Mouse (Mus musculus) hindbrain, embryonic 14.5 days (tissue): ENCODE measurements around the gene Arhgap15. TPM values are rescaled to one million over a fixed set of nuclear protein-coding genes. Genes with fewer than 3 reads are reported as not detected.

Experiments
- ATAC-seq: fragments of 200-750 bp; cut with Nextera tagmentation; 2 replicates; pipeline ENCODE4 v1.8.0; 2017; ENCODE audit warnings: moderate number of reproducible peaks, mild to moderate bottlenecking, moderate TSS enrichment, moderate library complexity; ENCODE audit not compliant: low FRiP score
- DNase-seq: peaks from one replicate; pipeline ENCODE4 v3.0.0-alpha.2; 2015; ENCODE audit warnings: low spot score
- H3K27ac ChIP-seq: fragments of 300-500 bp; sonication (generic); 2 replicates; pipeline ENCODE4 v1.5.1; 2014; ENCODE audit warnings: mild to moderate bottlenecking, moderate library complexity
- H3K27me3 ChIP-seq: fragments of 300-500 bp; sonication (generic); 2 replicates; pipeline ENCODE4 v1.6.1; 2014; ENCODE audit warnings: mild to moderate bottlenecking, low read length, mixed read lengths; ENCODE audit not compliant: control insufficient read depth, insufficient read depth
- H3K36me3 ChIP-seq: fragments of 300-500 bp; sonication (generic); replicated peaks from 2 replicates; pipeline ENCODE4 v1.6.1; 2014; ENCODE audit not compliant: control insufficient read depth, insufficient read depth
- H3K4me1 ChIP-seq: fragments of 300-500 bp; sonication (generic); replicated peaks from 2 replicates; pipeline ENCODE4 v1.6.1; 2014; ENCODE audit warnings: antibody characterized with exemption, low read length, mixed read lengths; ENCODE audit not compliant: control insufficient read depth, insufficient read depth
- H3K4me2 ChIP-seq: fragments of 300-500 bp; sonication (generic); replicated peaks from 2 replicates; pipeline ENCODE4 v1.6.1; 2014; ENCODE audit warnings: mild to moderate bottlenecking, moderate library complexity
- H3K4me3 ChIP-seq: fragments of 300-500 bp; sonication (generic); replicated peaks from 2 replicates; pipeline ENCODE4 v1.5.1; 2014; ENCODE audit warnings: mild to moderate bottlenecking, low read length
- H3K9ac ChIP-seq: fragments of 300-500 bp; sonication (generic); 2 replicates; pipeline ENCODE4 v1.6.1; 2014
- H3K9me3 ChIP-seq: fragments of 300-500 bp; sonication (generic); 2 replicates; pipeline ENCODE4 v1.6.1; 2016; ENCODE audit warnings: low read length; ENCODE audit not compliant: control insufficient read depth
- WGBS: fragments of 180-500 bp; shearing (Covaris S2); extraction: QIAGEN DNeasy Blood & Tissue Kit; methylation state at CpG from one replicate; pipeline ENCODE4 v1.1.7; 2014; 5-methylcytosine and 5-hydroxymethylcytosine counted together
- polyA plus RNA-seq: library from polyadenylated mRNA; unstranded; fragments of >200 nt; fragmentation: Nextera tagmentation; extraction: Ambion mirVana; gene quantifications from 2 replicates; pipeline ENCODE4 v1.2.1, GENCODE M21; 2014

Arhgap15 gene
- polyA plus RNA-seq, 1 experiment from 2014 or later: 3.1 TPM

GRCm38 (mm10) chr2:43737546-43737945, 11.1 kb upstream of the Arhgap15 start:
- Histone ChIP-seq H3K27me3 (no peaks in the 10 kb centered on the region), H3K36me3 (no peaks in the 10 kb centered on the region), H3K9ac (no peak overlapping the region), H3K4me2 (no peak overlapping the region), H3K27ac (no peak overlapping the region), H3K4me1 (no peaks in the 10 kb centered on the region), H3K4me3 (no peak overlapping the region), H3K9me3 (no peaks in the 10 kb centered on the region)
- DNase-seq: no peak
- 95% methylated on average over 7 of the region's 7 CpGs for WGBS
- ATAC-seq: no peak

- Histone ChIP-seq H3K36me3 (no peaks in the 10 kb centered on the region), H3K4me1 (no peaks in the 10 kb centered on the region), H3K9me3 (no peaks in the 10 kb centered on the region), H3K27me3 (no peaks in the 10 kb centered on the region), H3K9ac (no peak overlapping the region), H3K4me2 (no peak overlapping the region), H3K4me3 (no peak overlapping the region), H3K27ac (no peak overlapping the region)
- DNase-seq: no peak
- 87% methylated on average over 10 of the region's 10 CpGs for WGBS
- ATAC-seq: no peak
Observed at GRCm38 (mm10) chr2:43738562-43739112, 10.0 kb upstream of the Arhgap15 start.

- ATAC-seq: no peak
- H3K27me3 ChIP-seq: no peaks in the 10 kb centered on the region
- H3K4me3 ChIP-seq: no peak overlapping the region
- H3K4me1 ChIP-seq: no peaks in the 10 kb centered on the region
- 91% methylated on average over 9 of the region's 9 CpGs for WGBS
- no peak overlapping the region for H3K27ac ChIP-seq
- no peaks in the 10 kb centered on the region for H3K9me3 ChIP-seq
- H3K4me2 ChIP-seq: no peak overlapping the region
- H3K9ac ChIP-seq: no peak overlapping the region
- DNase-seq: no peak
- H3K36me3 ChIP-seq: no peaks in the 10 kb centered on the region
Observed at GRCm38 (mm10) chr2:43739190-43739818, 9.3 kb upstream of the Arhgap15 start.

- no peaks in the 10 kb centered on the region for H3K36me3 ChIP-seq
- DNase-seq (no peak), ATAC-seq (no peak)
- H3K9me3 ChIP-seq: no peaks in the 10 kb centered on the region
- no peaks in the 10 kb centered on the region for H3K27me3 ChIP-seq
- no peak overlapping the region for H3K4me2 ChIP-seq
- H3K27ac ChIP-seq: no peak overlapping the region
- H3K9ac ChIP-seq: no peak overlapping the region
- H3K4me1 ChIP-seq: no peaks in the 10 kb centered on the region
- no peak overlapping the region for H3K4me3 ChIP-seq
- 87% methylated on average over 3 of the region's 3 CpGs for WGBS
Observed at GRCm38 (mm10) chr2:43749321-43749720, 697 bp downstream of the Arhgap15 start.

- no peak for DNase-seq
- no peaks in the 10 kb centered on the region for H3K27me3 ChIP-seq
- no peak overlapping the region for H3K9ac ChIP-seq
- WGBS: 97% methylated on average over 3 of the region's 3 CpGs
- H3K4me3 ChIP-seq: no peak overlapping the region
- no peaks in the 10 kb centered on the region for H3K9me3 ChIP-seq
- H3K36me3 ChIP-seq: no peaks in the 10 kb centered on the region
- H3K4me2 ChIP-seq: no peak overlapping the region
- H3K4me1 ChIP-seq: no peaks in the 10 kb centered on the region
- H3K27ac ChIP-seq: no peak overlapping the region
- ATAC-seq: no peak
Observed at GRCm38 (mm10) chr2:43755899-43756298, 7.3 kb downstream of the Arhgap15 start.

GRCm38 (mm10) chr2:43756626-43757025, 8.0 kb downstream of the Arhgap15 start:
- Histone ChIP-seq H3K4me3 (no peak overlapping the region), H3K27me3 (no peaks in the 10 kb centered on the region), H3K27ac (no peak overlapping the region), H3K4me2 (no peak overlapping the region), H3K4me1 (no peaks in the 10 kb centered on the region), H3K9me3 (no peaks in the 10 kb centered on the region), H3K9ac (no peak overlapping the region), H3K36me3 (no peaks in the 10 kb centered on the region)
- ATAC-seq (no peak), DNase-seq (no peak)
- 82% methylated on average over 2 of the region's 2 CpGs for WGBS

- Histone ChIP-seq H3K27ac (no peak overlapping the region), H3K9ac (no peak overlapping the region), H3K27me3 (no peaks in the 10 kb centered on the region), H3K4me3 (no peak overlapping the region), H3K4me2 (no peak overlapping the region), H3K4me1 (no peaks in the 10 kb centered on the region), H3K36me3 (no peaks in the 10 kb centered on the region), H3K9me3 (no peaks in the 10 kb centered on the region)
- 83% methylated on average over 3 of the region's 3 CpGs for WGBS
- ATAC-seq: no peak
- DNase-seq: no peak
Observed at GRCm38 (mm10) chr2:43761735-43762134, 13.1 kb downstream of the Arhgap15 start.

- Histone ChIP-seq H3K4me1 (no peaks in the 10 kb centered on the region), H3K4me3 (no peak overlapping the region), H3K9ac (no peak overlapping the region), H3K9me3 (no peaks in the 10 kb centered on the region), H3K27ac (no peak overlapping the region), H3K27me3 (no peaks in the 10 kb centered on the region), H3K36me3 (no peaks in the 10 kb centered on the region), H3K4me2 (no peak overlapping the region)
- DNase-seq: no peak
- 64% methylated on average over 5 of the region's 5 CpGs for WGBS
- ATAC-seq: no peak
Observed at GRCm38 (mm10) chr2:43763279-43763678, 14.7 kb downstream of the Arhgap15 start.

- H3K9ac ChIP-seq: no peak overlapping the region
- no peak overlapping the region for H3K27ac ChIP-seq
- H3K4me2 ChIP-seq: no peak overlapping the region
- H3K4me1 ChIP-seq: no peaks in the 10 kb centered on the region
- ATAC-seq (no peak), DNase-seq (no peak)
- 84% methylated on average over 1 of the region's 1 CpGs for WGBS
- no peaks in the 10 kb centered on the region for H3K36me3 ChIP-seq
- H3K4me3 ChIP-seq: no peak overlapping the region
- H3K9me3 ChIP-seq: no peaks in the 10 kb centered on the region
- no peaks in the 10 kb centered on the region for H3K27me3 ChIP-seq
Observed at GRCm38 (mm10) chr2:43764456-43764855, 15.8 kb downstream of the Arhgap15 start.

GRCm38 (mm10) chr2:43766200-43766599, 17.6 kb downstream of the Arhgap15 start:
- Histone ChIP-seq H3K4me1 (no peaks in the 10 kb centered on the region), H3K36me3 (no peaks in the 10 kb centered on the region), H3K27ac (no peak overlapping the region), H3K9me3 (no peaks in the 10 kb centered on the region), H3K9ac (no peak overlapping the region), H3K27me3 (no peaks in the 10 kb centered on the region), H3K4me3 (no peak overlapping the region), H3K4me2 (no peak overlapping the region)
- ATAC-seq (no peak), DNase-seq (no peak)
- WGBS: 88% methylated on average over 3 of the region's 3 CpGs
